Comparison of ENCODE assay signal across 21 mouse cellular contexts in the genomic region with DNA sequence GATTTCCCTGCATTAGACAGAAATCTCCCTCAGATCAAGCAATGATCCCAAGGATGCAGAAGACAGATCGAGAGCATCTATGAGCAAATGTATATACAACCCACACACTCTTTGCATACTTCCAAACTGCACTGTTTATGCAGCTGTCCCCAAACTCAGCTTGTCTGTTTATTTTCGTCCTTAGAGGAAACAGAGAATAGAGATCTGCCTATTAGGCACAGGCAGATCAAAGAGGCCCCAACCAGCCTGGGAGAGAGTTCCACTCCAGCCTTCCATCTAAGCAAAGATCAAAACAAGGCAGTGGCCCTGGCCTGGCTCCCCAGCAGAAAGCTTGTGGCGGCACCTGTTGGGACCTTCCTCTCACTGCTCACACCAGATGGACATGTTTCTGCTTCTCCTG. TPM values are rescaled to one million over a fixed set of nuclear protein-coding genes. Genes with fewer than 3 reads are reported as not detected.
"Had no signal": no experiment of that assay in that cellular context is flagged by ENCODE, and none has a peak within 500 bp of the region (broad histone marks: within the 10 kb centered on the region; RNA-seq: fewer than 3 reads in every experiment).

No protein-coding gene starts in this region.

- H3K4me2 ChIP-seq: limb, embryonic 15.5 days; liver, embryonic 11.5 days; midbrain, embryonic 12.5 days; midbrain, embryonic 15.5 days; neural tube, embryonic 12.5 days; neural tube, embryonic 15.5 days; stomach, embryonic 15.5 days had no signal

- H3K9me3 ChIP-seq: limb, embryonic 15.5 days; midbrain, embryonic 12.5 days; midbrain, embryonic 15.5 days; neural tube, embryonic 12.5 days; neural tube, embryonic 15.5 days; stomach, embryonic 15.5 days had no signal

- H3K4me3 ChIP-seq: limb, embryonic 15.5 days; midbrain, embryonic 12.5 days; midbrain, embryonic 15.5 days; neural tube, embryonic 12.5 days; neural tube, embryonic 15.5 days; stomach, embryonic 15.5 days had no signal

- DNase-seq: kidney, adult 18-20 months; kidney, adult 9 months; kidney, postnatal 14 days; kidney, postnatal 4 days; liver, postnatal 0 days; right cerebral cortex, adult 18-20 months; right cerebral cortex, postnatal 14 days; right cerebral cortex, postnatal 4 days; thymus, adult 18-20 months; thymus, postnatal 36 days had no signal

- H3K36me3 ChIP-seq: limb, embryonic 15.5 days; midbrain, embryonic 12.5 days; midbrain, embryonic 15.5 days; neural tube, embryonic 12.5 days; neural tube, embryonic 15.5 days; stomach, embryonic 15.5 days had no signal

- H3K9ac ChIP-seq: limb, embryonic 15.5 days; liver, embryonic 14.5 days; liver, postnatal 0 days; midbrain, embryonic 12.5 days; midbrain, embryonic 15.5 days; neural tube, embryonic 12.5 days; neural tube, embryonic 15.5 days; stomach, embryonic 15.5 days had no signal

- H3K27me3 ChIP-seq: limb, embryonic 15.5 days; midbrain, embryonic 15.5 days; neural tube, embryonic 12.5 days; neural tube, embryonic 15.5 days; stomach, embryonic 15.5 days had no signal

- ATAC-seq: inflammation-experienced regulatory T-cells, adult 6 months; liver, postnatal 0 days; midbrain, embryonic 15.5 days had no signal

- H3K27ac ChIP-seq: limb, embryonic 15.5 days; liver, embryonic 14.5 days; macrophage; midbrain, embryonic 12.5 days; midbrain, embryonic 15.5 days; neural tube, embryonic 12.5 days; neural tube, embryonic 15.5 days; stomach, embryonic 15.5 days had no signal

- H3K4me1 ChIP-seq: limb, embryonic 15.5 days; midbrain, embryonic 12.5 days; midbrain, embryonic 15.5 days; neural tube, embryonic 12.5 days; neural tube, embryonic 15.5 days; stomach, embryonic 15.5 days had no signal

RNA-seq across cellular contexts. Expression of gene Barx2, which starts 27.0 kb away (rescaled TPM):
- polyA plus RNA-seq: inflammation-experienced regulatory T-cells, adult 6 months; kidney, embryonic 16.5 days; liver, embryonic 11.5 days; liver, embryonic 14.5 days; liver, postnatal 0 days; macrophage; midbrain, embryonic 12.5 days had no signal
